Mouse (Mus musculus) heart, postnatal 4 days (tissue): ENCODE results near the gene Yes1. TPM values are rescaled to one million over a fixed set of nuclear protein-coding genes. Genes with fewer than 3 reads are reported as not detected.
"Not testable (repeated sequence)": the region's sequence is repeated elsewhere in the genome, so short reads cannot be mapped to it uniquely, and the experiment has no call there.

ENCODE experiments used
- DNase-seq: peaks from one replicate; pipeline ENCODE4 v3.0.0; 2021
- total RNA-seq, 2 experiments: library from RNA; stranded (reverse); gene quantifications; 2 replicates each; pipeline ENCODE4 v1.2.3; 2021

Yes1 gene
- total RNA-seq = 10 to 100 TPM; 32.1 to 34.0 TPM

GRCm38 (mm10) chr5:32610801-32611340, at the start of gene Yes1:
Yes1 (plus strand) TSS chr5:32611171.
- DNase-seq = peak; percentile 88

DNA sequence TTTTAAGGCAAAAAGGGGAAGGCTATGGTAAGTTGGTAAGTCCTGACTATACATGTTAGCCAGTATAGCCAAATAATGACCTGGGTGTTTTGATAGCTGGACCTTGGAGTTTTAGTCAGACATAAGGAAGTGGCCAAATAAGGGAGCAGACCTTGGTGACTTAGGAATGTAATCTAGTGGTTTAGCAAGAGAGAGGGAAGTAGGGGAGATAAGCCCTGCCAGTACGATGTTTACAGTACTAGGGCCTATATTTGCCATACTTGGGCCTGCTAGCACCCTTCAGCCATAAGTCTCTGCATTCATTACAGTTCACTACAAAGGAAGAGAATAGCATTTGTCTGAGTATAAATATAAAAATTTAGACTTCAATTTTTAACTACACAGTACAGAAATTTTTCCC, 46.3 kb upstream of the Yes1 start:
- DNase-seq = no peak

DNA sequence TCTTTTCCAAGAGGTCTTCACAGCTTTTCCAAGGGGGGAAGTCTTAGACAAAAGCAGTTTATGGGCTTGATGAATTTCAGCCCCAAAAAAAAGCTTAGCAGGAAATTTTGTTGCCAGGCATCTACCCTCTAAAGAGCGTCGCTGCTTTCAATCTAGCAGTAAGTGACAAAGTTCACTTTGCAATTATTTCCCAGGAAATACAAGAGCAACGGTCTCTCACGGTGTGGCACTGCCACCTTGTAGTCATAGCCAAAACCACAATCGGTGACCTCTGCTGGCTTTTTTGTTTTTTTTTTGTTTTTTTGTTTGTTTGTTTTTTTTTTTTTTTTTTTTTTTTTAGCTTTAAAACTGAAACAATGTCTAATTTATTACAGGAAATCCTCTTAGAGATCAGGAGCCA, 39.2 kb upstream of the Yes1 start:
- DNase-seq = no peak

- DNase-seq = peak; percentile 76
These were observed 22.8 kb upstream of the Yes1 start for GRCm38 (mm10) chr5:32588136-32588535.

GRCm38 (mm10) chr5:32593793-32594192, 17.2 kb upstream of the Yes1 start:
- DNase-seq = peak; percentile 29

DNA sequence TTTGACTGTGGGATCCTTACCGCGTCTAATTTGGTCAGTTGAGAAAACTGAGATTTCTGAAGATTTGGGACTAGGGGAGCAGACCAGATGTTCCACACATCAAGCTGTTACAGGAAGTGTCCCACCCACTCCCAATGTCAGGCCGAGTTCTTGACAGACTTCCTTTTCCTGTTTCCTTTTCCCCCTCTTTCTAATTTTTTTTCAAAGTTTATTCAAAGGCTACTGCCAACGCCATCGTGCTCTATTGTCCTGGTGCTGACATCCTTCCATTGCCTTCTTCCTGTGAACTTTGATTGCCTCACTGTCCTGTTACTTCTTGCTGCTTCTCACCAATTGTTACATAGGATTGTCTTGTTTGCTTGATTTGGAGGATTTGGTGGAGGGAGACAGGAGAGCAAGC, 16.6 kb upstream of the Yes1 start:
- peak; percentile 32 for DNase-seq

- no peak for DNase-seq
These were observed 5.1 kb upstream of the Yes1 start for GRCm38 (mm10) chr5:32605911-32606310.

DNA sequence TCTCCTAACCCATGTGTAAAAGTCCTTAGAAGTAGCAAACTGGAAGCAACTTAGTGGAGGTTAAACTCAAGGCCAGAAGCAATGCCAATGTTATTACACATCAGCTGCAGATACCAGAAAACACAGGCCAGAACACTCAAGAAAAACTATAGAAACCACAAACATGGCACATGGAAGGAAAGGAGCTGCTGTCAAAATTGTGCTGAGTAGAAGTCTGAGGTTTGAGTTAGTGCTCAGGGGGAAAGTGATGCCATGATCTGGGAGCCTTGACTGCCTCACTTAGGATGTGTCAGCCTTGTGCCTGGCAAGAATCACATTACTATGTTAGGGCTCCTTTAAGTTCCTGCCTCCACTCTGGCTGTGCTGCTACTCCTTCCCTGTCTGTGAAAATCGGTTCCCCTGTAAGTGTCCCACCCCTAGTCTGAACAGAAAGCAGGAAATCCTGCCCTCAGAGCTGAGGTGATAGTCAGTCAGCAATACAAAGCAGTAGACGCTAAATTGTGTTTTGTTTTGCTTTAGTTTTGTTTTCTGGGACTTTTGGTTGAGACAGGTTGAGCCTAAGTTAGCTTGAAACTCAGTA, 3.1 kb upstream of the Yes1 start:
- DNase-seq = peak; percentile 26

DNA sequence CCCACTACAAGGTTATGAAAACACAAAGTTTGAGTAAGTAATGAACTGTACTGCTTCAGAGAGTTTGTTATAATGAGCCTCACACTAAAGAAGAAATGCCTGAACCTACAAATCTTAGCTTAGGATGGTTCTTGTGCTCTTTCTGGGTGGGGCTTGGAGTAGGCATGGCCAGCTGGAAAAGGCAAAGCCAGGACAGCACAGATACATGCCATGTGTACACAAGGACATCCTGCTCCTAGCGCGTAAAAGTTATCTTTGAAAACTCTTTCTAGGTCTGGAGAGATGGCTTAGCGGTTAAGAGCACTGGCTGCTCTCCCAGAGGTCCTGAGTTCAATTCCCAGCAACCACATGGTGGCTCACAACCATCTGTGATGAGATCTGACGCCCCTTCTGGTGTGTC, 2.5 kb upstream of the Yes1 start:
- no peak for DNase-seq

DNA sequence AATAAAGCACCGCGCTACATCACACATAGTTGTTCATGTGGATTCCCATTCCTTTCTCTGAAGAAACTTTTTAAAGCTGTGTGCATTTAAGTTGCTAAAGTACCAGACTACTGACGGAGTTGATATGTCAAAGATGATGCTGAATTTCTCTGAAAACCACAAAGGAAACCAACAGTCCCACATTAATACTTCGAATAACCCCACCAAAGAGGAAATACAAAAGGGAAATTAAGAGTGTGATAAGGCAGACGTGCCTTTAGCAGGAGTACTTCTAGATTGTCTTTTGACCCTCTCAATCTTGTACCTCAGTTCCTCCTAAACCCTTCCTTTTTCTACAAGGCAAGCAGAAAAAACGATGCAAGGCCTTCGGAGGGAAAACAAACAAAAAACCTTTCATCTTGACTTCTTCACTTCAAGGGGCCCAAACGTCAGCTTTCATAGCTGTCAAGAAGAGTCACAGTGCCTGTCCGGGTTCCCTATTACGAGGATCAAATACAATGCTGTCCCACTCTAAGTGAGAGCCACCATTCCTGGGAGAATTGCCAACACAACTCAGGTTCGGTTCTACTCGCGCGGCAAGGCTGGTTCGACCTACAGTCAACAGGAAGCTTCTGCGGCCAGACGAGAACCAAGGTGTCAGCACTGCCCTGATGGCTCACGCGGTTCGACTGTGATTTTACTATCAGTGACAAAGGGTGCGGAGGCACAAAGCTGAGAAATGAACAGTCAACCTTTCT, 739 bp upstream of the Yes1 start:
- peak; percentile 58 for DNase-seq

GRCm38 (mm10) chr5:32611341-32611961, 480 bp downstream of the Yes1 start:
- no peak for DNase-seq

- no peak for DNase-seq
These were observed 3.3 kb downstream of the Yes1 start for GRCm38 (mm10) chr5:32614291-32614690.

GRCm38 (mm10) chr5:32614691-32615090, 3.7 kb downstream of the Yes1 start:
- DNase-seq = peak; percentile 19

DNA sequence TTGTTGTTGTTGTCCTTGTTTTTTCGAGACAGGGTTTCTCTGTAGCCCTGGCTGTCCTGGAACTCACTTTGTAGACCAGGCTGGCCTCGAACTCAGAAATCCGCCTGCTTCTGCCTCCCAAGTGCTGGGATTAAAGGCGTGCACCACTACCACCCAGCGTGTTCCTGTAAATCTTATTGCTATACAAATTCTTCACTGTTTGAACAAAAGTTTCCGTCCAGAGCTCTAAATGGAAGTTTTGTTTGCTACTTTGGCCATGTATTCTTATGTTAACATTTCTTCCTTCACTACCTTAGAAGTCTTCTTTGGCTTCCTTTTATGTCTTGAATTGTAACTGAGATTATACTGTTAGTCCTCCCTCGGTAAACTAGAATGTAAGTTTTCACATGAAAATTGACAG, 5.5 kb downstream of the Yes1 start:
- DNase-seq = not testable (repeated sequence)

GRCm38 (mm10) chr5:32617851-32618250, 6.9 kb downstream of the Yes1 start:
- no peak for DNase-seq

DNA sequence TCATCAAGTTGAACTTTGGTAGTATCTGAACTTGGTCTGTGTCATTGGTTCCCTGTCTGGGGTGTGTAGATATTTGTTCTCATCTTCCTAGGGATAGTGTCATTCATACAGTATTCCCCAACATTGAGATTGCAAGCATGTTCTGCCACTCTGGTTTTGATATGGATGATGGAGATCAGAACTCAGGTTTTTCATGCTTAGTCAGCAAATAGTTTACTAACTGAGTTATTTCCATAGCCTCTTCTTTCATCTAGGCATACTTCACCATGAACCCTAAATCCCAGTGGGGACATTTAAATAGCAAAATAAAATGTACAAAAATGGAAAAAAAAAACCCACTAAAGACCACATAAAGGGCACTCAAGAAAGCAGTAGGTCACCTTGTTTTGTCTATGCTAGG, 12.7 kb downstream of the Yes1 start:
- no peak for DNase-seq

GRCm38 (mm10) chr5:32624777-32625176, 13.8 kb downstream of the Yes1 start:
- DNase-seq = no peak

GRCm38 (mm10) chr5:32633185-32633584, 22.2 kb downstream of the Yes1 start:
- peak; percentile 15 for DNase-seq

- DNase-seq = no peak
These were observed 46.4 kb downstream of the Yes1 start for GRCm38 (mm10) chr5:32657386-32657785.

DNA sequence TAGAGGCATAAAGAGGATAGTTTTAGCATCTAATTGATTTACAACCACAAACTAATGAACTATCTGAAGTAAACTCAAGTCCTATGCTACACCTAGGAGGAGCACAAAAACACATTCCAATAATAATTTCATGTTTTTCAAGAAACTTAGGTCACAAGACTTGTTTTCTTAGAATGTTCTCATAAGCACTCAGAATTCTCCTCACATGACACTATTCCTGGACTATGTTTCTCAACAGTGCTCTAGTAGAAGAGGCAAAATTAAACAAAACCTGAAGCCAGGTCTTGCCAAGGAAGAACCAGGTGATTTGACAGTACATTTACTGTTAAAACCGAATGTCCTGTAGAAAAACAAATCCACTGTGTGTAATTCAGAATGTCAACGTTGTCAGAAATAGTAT, 71.5 kb downstream of the Yes1 start:
- DNase-seq = no peak

DNA sequence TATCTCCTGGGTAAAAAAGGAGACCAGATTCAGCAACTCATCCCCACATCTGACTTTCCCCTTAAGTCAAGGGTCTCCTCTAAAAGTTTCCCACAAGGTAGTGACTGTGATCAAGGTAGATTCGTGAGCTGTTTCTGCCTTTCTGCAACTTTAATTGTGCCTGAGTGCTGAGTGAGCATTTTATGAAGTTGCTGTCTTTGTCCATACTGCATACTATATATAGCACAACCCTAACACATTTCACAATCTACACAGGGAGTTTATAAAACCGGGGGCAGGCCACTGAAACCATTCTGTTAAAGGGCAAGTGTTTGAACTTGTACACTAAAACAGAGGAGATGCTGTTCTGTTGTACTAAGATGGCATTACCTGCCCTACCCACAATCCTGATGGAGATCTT, 82.4 kb downstream of the Yes1 start:
- no peak for DNase-seq

- DNase-seq = no peak
These were observed 86.4 kb downstream of the Yes1 start for GRCm38 (mm10) chr5:32697208-32697867.

DNA sequence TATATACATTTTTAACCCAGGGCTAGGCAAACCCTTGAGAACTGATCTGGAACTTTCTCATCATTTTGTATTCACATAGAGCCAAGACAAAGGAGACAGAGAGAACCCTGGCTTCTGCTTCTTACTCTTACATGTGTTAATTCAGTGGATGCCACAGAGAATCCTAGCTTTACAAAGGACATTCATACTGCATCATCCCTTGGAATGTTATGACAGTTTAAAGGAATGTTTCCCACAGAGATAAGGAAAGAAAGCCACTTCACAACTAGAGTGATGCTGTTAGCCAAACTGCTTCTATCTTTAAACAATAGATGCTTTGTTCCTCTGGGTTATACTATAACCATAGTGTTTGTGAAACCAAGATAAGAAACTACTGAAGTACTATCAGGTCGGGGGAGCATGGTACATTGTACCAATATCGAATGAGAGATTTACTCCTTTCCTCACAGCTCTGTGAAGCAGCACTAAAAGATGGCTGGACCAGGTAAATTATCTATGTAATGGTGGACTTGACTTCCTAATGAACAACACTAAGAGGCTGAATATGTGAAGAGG, 95.3 kb downstream of the Yes1 start:
- DNase-seq = no peak
